Mouse (Mus musculus): Measurements from ENCODE around the gene Usp33. TPM values are rescaled to one million over a fixed set of nuclear protein-coding genes. Genes with fewer than 3 reads are reported as not detected.

Usp33 gene
- total and polyA plus RNA-seq, 2 experiments from 2014 or later: 67.6 to 113 TPM

DNA sequence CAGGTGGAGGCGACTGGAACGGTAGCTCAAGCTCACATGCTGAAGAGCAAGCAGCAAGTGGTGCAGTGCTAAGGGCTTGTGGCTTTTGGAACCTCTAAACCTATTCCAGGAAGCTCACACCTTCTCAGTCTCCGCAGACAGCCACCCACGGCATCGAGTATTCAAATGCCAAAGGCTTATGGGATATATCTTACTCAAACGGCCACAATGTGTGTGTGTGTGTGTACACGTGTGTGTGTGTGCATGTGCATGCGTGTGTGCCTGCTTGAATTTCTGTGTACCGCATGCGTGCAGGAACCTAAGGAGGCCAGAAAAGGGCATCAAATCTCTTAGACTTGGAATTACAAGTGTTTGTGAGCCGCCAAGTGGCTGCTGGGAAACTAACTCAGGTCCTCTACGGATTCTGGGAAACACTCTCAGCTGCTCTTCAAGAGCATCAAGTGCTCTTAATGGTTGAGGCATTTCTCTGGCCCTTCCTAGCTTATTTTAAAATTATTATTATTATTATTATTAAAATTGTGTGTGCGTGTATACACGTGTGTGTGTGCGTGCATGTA lies 3.2 kb upstream of the Usp33 start:
- Histone ChIP-seq H3K9me3 (ENCODE audit: low read length) (no peaks in the 10 kb centered on the region), H3K27me3 (ENCODE audit: insufficient read depth, low read length) (no peaks in the 10 kb centered on the region), H3K36me3 (ENCODE audit: insufficient read depth) (no peaks in the 10 kb centered on the region), H3K4me2 (ENCODE audit: low read depth) (no peak overlapping the region), H3K9ac (no peak overlapping the region), H3K4me1 (ENCODE audit: insufficient read depth) (peaks cover 1% of the 10 kb centered on the region; the same call in 1 of the 2 replicates), H3K4me3 (ENCODE audit: low read depth, low read length) (no peak overlapping the region), H3K27ac (ENCODE audit: low read depth, low read length) (no peak overlapping the region)
- TF ChIP-seq CTCF (IDR thresholded peaks at IDR 0.05; ENCODE audit: low read depth): no peak
- 91% methylated on average over 15 of the region's 15 CpGs for WGBS
- ATAC-seq (no peak), DNase-seq (no peak)

DNA sequence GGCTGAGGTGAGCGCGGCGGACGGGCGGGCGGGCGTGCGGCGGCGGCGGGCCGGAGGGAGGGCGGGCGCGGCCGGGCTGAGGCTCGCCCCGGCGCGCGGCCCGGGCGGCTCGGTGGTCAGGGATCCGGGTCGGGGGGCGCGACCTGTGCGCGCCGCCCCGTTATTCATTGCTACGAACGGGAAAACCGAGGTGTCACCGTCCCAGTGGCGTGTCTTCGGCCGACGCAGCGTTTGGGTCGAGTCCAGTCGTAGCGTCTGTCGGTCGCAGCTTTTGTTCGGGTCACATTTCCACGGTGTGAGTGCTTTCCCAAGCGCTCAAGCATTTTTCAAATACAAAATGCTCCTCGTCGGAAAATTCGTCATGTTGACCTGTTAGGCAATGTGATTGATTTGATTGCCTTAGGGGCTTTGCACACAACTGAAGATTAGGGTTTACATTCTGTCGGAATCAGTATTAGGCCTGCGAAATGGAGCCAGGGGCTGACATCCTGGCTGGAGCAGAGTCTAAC lies 409 bp downstream of the Usp33 start:
- no peaks in the 10 kb centered on the region for H3K36me3 ChIP-seq (ENCODE audit: insufficient read depth)
- H3K4me2 ChIP-seq (ENCODE audit: low read depth): peak overlapping the region; percentile 56
- no peaks in the 10 kb centered on the region for H3K27me3 ChIP-seq (ENCODE audit: insufficient read depth, low read length)
- H3K27ac ChIP-seq (ENCODE audit: low read depth, low read length): peak overlapping the region; percentile 85
- peak; percentile 7; the same call in 1 of the 2 replicates for ATAC-seq
- WGBS: under 1% methylated on average over 36 of the region's 54 CpGs
- H3K9ac ChIP-seq: peak overlapping the region; percentile 85
- DNase-seq: peak; percentile 60
- peaks cover 4% of the 10 kb centered on the region; the same call in 1 of the 2 replicates for H3K4me1 ChIP-seq (ENCODE audit: insufficient read depth)
- no peaks in the 10 kb centered on the region for H3K9me3 ChIP-seq (ENCODE audit: low read length)
- no peak for TF ChIP-seq CTCF (IDR thresholded peaks at IDR 0.05; ENCODE audit: low read depth)
- peak overlapping the region; percentile 87 for H3K4me3 ChIP-seq (ENCODE audit: low read depth, low read length)

DNA sequence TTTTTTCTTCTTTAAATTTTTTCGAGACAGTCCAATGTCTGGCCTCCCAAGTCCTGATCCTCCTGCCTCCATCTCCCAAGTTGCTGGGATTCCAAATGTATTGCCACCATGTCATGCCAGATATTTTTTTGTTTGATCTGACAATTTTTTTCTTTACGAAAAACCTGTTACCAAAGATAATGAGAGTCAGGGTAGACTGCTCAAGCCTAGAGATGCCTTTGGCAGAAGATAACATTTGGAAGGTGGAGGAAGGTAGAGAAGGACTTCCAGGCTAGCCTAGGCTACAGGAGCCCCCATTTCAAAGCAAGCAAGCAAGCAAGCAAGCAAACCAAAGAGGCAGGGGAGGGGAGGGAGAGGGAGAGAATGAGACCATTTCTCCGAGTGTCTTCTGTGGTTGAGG lies 949 bp downstream of the Usp33 start:
- WGBS: 39% methylated on average over 3 of the region's 3 CpGs
- ATAC-seq: no peak
- peak overlapping the region; percentile 56 for H3K4me2 ChIP-seq (ENCODE audit: low read depth)
- H3K4me3 ChIP-seq (ENCODE audit: low read depth, low read length): peak overlapping the region; percentile 87
- no peak for DNase-seq
- H3K9me3 ChIP-seq (ENCODE audit: low read length): no peaks in the 10 kb centered on the region
- no peak overlapping the region for H3K27ac ChIP-seq (ENCODE audit: low read depth, low read length)
- H3K9ac ChIP-seq: peak overlapping the region; percentile 85
- no peaks in the 10 kb centered on the region for H3K27me3 ChIP-seq (ENCODE audit: insufficient read depth, low read length)
- peaks cover 4% of the 10 kb centered on the region; the same call in 1 of the 2 replicates for H3K4me1 ChIP-seq (ENCODE audit: insufficient read depth)
- H3K36me3 ChIP-seq (ENCODE audit: insufficient read depth): no peaks in the 10 kb centered on the region
- no peak for TF ChIP-seq CTCF (IDR thresholded peaks at IDR 0.05; ENCODE audit: low read depth)

DNA sequence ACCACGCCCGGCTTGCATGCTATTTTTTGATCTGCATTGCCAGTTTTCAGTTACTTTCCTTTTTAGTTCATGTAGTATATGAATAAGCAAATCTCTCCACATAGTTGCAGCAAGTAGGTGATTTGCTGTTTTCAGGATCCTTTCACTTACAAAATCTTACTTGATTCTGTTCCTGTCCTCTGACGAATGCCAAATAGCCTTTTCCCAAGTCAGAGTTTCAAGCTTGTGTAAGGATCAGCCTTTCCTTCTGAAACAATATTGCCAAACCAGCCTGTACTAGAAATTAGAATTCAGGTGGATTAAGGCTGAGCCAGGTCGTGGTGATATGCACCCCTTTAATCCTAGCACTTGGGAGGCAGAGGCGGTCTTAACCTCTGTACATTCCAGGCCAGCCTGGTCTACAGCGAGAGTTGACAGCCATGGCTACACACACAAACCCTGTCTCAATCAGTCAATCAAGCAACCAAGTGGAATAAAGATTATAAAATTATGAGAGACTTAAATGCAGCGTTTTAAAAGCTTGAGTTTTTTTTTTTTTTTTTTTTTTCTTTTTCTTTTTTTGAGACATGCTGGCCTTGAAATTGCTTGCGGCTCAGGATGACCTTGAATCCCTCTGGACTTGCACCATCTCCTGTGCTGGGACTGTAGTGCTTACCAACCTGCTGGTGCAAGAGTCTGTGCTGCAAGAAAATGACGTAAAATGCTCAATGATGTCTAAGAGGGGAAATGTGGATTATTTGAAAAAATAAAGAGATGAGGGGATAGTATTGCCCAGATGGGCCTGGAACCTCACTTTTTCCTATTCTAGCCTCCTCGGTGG lies 1.9 kb downstream of the Usp33 start:
- DNase-seq (no peak), ATAC-seq (no peak)
- H3K4me2 ChIP-seq (ENCODE audit: low read depth): peak overlapping the region; percentile 56; the same call in 1 of the 2 replicates
- no peak overlapping the region for H3K27ac ChIP-seq (ENCODE audit: low read depth, low read length)
- 89% methylated on average over 10 of the region's 10 CpGs for WGBS
- no peak for TF ChIP-seq CTCF (IDR thresholded peaks at IDR 0.05; ENCODE audit: low read depth)
- no peaks in the 10 kb centered on the region for H3K9me3 ChIP-seq (ENCODE audit: low read length)
- H3K9ac ChIP-seq: no peak overlapping the region
- H3K4me3 ChIP-seq (ENCODE audit: low read depth, low read length): no peak overlapping the region
- H3K27me3 ChIP-seq (ENCODE audit: insufficient read depth, low read length): no peaks in the 10 kb centered on the region
- H3K36me3 ChIP-seq (ENCODE audit: insufficient read depth): no peaks in the 10 kb centered on the region
- H3K4me1 ChIP-seq (ENCODE audit: insufficient read depth): peaks cover 4% of the 10 kb centered on the region; the same call in 1 of the 2 replicates

DNA sequence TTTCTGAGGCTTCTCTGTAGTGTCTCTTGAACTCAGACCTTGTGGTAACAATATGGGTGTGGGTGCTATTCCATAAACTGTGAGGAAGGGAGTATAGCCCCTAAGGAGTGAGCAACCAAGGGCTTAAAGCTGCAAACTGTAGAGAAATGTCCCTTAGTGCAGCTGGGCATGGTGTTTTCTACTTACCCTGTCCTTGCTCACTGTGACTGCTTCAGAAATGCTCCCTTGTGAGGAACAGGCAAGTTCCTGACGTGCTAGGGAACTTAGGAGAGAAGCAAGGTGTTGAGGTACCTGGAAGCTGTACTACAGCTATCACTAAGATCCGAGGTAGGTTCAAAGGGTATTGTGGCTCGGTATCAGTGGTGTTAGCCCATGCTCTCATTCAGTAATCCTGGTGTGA lies 4.2 kb downstream of the Usp33 start:
- Histone ChIP-seq H3K9me3 (ENCODE audit: low read length) (no peaks in the 10 kb centered on the region), H3K27ac (ENCODE audit: low read depth, low read length) (no peak overlapping the region), H3K36me3 (ENCODE audit: insufficient read depth) (0 out of 2 replicates have a peak, but pooled peaks cover 3% of the 10 kb centered on the region), H3K4me1 (ENCODE audit: insufficient read depth) (peaks cover 6% of the 10 kb centered on the region; the same call in 1 of the 2 replicates), H3K4me3 (ENCODE audit: low read depth, low read length) (no peak overlapping the region), H3K27me3 (ENCODE audit: insufficient read depth, low read length) (no peaks in the 10 kb centered on the region), H3K9ac (no peak overlapping the region), H3K4me2 (ENCODE audit: low read depth) (no peak overlapping the region)
- TF ChIP-seq CTCF (IDR thresholded peaks at IDR 0.05; ENCODE audit: low read depth): no peak
- DNase-seq (no peak), ATAC-seq (no peak)
- 90% methylated on average over 3 of the region's 3 CpGs for WGBS

DNA sequence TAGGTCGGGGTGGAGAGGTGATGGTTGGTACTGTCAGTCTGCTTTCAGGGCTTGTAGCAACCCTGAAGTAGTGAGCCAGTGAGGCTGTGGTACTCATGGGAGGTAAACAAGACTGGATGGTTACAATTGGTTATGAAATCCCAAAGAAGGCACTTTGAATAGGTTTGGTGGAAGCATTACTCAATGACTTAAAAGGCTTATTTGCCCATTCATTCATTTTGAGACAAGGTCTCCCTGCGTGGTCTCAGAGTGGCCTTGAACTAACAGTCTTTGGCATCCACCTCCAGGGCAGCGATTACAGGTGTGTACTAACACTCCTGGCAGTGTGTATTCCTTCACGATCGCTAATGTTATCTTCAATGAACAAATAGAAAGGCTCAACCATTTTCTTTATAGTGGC lies 4.7 kb downstream of the Usp33 start:
- WGBS: 89% methylated on average over 5 of the region's 5 CpGs
- TF ChIP-seq CTCF (IDR thresholded peaks at IDR 0.05; ENCODE audit: low read depth): no peak
- H3K4me3 ChIP-seq (ENCODE audit: low read depth, low read length): no peak overlapping the region
- no peaks in the 10 kb centered on the region for H3K27me3 ChIP-seq (ENCODE audit: insufficient read depth, low read length)
- H3K4me2 ChIP-seq (ENCODE audit: low read depth): no peak overlapping the region
- 0 out of 2 replicates have a peak, but pooled peaks cover 3% of the 10 kb centered on the region for H3K36me3 ChIP-seq (ENCODE audit: insufficient read depth)
- H3K27ac ChIP-seq (ENCODE audit: low read depth, low read length): no peak overlapping the region
- H3K4me1 ChIP-seq (ENCODE audit: insufficient read depth): peaks cover 6% of the 10 kb centered on the region; the same call in 1 of the 2 replicates
- DNase-seq (no peak), ATAC-seq (no peak)
- no peaks in the 10 kb centered on the region for H3K9me3 ChIP-seq (ENCODE audit: low read length)
- no peak overlapping the region for H3K9ac ChIP-seq

DNA sequence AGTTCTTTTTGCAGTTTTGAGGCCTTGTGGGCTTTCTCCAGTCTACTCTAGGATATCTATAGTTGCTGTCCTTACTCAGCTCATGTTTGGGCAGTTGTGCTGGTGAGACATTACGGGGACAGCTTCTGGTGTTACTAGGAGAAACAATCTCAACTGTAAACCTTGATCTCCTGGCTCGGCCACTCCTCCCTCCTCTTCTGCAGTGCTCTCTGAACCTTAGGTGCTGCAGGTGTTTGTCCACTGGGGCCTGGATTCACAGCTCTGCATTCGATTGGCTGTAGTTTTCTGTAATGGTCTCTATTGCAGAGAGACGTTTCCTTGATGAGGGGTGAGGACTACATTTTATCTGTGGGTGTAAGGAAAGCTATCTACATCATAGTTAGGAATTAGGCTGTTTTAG lies 6.0 kb downstream of the Usp33 start:
- Histone ChIP-seq H3K27ac (ENCODE audit: low read depth, low read length) (no peak overlapping the region), H3K9ac (no peak overlapping the region), H3K9me3 (ENCODE audit: low read length) (no peaks in the 10 kb centered on the region), H3K4me2 (ENCODE audit: low read depth) (no peak overlapping the region), H3K4me1 (ENCODE audit: insufficient read depth) (peaks cover 6% of the 10 kb centered on the region; the same call in 1 of the 2 replicates), H3K27me3 (ENCODE audit: insufficient read depth, low read length) (no peaks in the 10 kb centered on the region), H3K36me3 (ENCODE audit: insufficient read depth) (0 out of 2 replicates have a peak, but pooled peaks cover 3% of the 10 kb centered on the region), H3K4me3 (ENCODE audit: low read depth, low read length) (no peak overlapping the region)
- 89% methylated on average over 4 of the region's 4 CpGs for WGBS
- no peak for TF ChIP-seq CTCF (IDR thresholded peaks at IDR 0.05; ENCODE audit: low read depth)
- no peak for DNase-seq
- no peak for ATAC-seq

All from forebrain, postnatal 0 days (tissue).